Mouse (Mus musculus): ENCODE data around the gene Slc17a9. TPM values are rescaled to one million over a fixed set of nuclear protein-coding genes. Genes with fewer than 3 reads are reported as not detected.

Gene Slc17a9
- polyA plus RNA-seq, 1 experiment from 2014 or later: 1.7 TPM

GRCm38 (mm10) chr2:180754976-180755688 lies 30.1 kb downstream of the Slc17a9 start:
- H3K4me3 ChIP-seq (ENCODE audit: low read depth, low read length): no peak overlapping the region
- ATAC-seq (ENCODE audit: insufficient number of reproducible peaks, insufficient read depth, low FRiP score, low read depth): no peak
- WGBS: 78% methylated on average over 5 of the region's 5 CpGs
- H3K36me3 ChIP-seq (ENCODE audit: control insufficient read depth, insufficient read depth, low read length): no peaks in the 10 kb centered on the region
- H3K4me1 ChIP-seq (ENCODE audit: control insufficient read depth, insufficient read depth, low read length): no peaks in the 10 kb centered on the region
- H3K27me3 ChIP-seq (ENCODE audit: control insufficient read depth, insufficient read depth, low read length): no peaks in the 10 kb centered on the region
- no peak overlapping the region for H3K4me2 ChIP-seq (replicated peaks; ENCODE audit: low read depth, low read length)
- H3K9ac ChIP-seq (replicated peaks; ENCODE audit: low read depth, low read length): no peak overlapping the region
- H3K27ac ChIP-seq (ENCODE audit: low read length): no peak overlapping the region
- no peaks in the 10 kb centered on the region for H3K9me3 ChIP-seq (ENCODE audit: control insufficient read depth, low read depth, low read length)

GRCm38 (mm10) chr2:180755896-180756295 lies 30.8 kb downstream of the Slc17a9 start:
- no peak overlapping the region for H3K9ac ChIP-seq (replicated peaks; ENCODE audit: low read depth, low read length)
- no peak overlapping the region for H3K4me3 ChIP-seq (ENCODE audit: low read depth, low read length)
- H3K36me3 ChIP-seq (ENCODE audit: control insufficient read depth, insufficient read depth, low read length): no peaks in the 10 kb centered on the region
- 3% methylated on average over 8 of the region's 8 CpGs for WGBS
- no peaks in the 10 kb centered on the region for H3K27me3 ChIP-seq (ENCODE audit: control insufficient read depth, insufficient read depth, low read length)
- H3K4me1 ChIP-seq (ENCODE audit: control insufficient read depth, insufficient read depth, low read length): no peaks in the 10 kb centered on the region
- ATAC-seq (ENCODE audit: insufficient number of reproducible peaks, insufficient read depth, low FRiP score, low read depth): no peak; the same call in 1 of the 2 replicates
- no peak overlapping the region for H3K27ac ChIP-seq (ENCODE audit: low read length)
- H3K4me2 ChIP-seq (replicated peaks; ENCODE audit: low read depth, low read length): no peak overlapping the region
- no peaks in the 10 kb centered on the region for H3K9me3 ChIP-seq (ENCODE audit: control insufficient read depth, low read depth, low read length)

- no peaks in the 10 kb centered on the region for H3K9me3 ChIP-seq (ENCODE audit: control insufficient read depth, low read depth, low read length)
- no peaks in the 10 kb centered on the region for H3K36me3 ChIP-seq (ENCODE audit: control insufficient read depth, insufficient read depth, low read length)
- H3K27ac ChIP-seq (ENCODE audit: low read length): no peak overlapping the region
- no peak overlapping the region for H3K4me3 ChIP-seq (ENCODE audit: low read depth, low read length)
- H3K4me2 ChIP-seq (replicated peaks; ENCODE audit: low read depth, low read length): no peak overlapping the region
- H3K27me3 ChIP-seq (ENCODE audit: control insufficient read depth, insufficient read depth, low read length): no peaks in the 10 kb centered on the region
- H3K4me1 ChIP-seq (ENCODE audit: control insufficient read depth, insufficient read depth, low read length): no peaks in the 10 kb centered on the region
- 33% methylated on average over 2 of the region's 2 CpGs for WGBS
- ATAC-seq (ENCODE audit: insufficient number of reproducible peaks, insufficient read depth, low FRiP score, low read depth): no peak
- no peak overlapping the region for H3K9ac ChIP-seq (replicated peaks; ENCODE audit: low read depth, low read length)
These were observed 31.7 kb downstream of the Slc17a9 start for GRCm38 (mm10) chr2:180756786-180757185.

- 51% methylated on average over 15 of the region's 15 CpGs for WGBS
- Histone ChIP-seq H3K4me2 (replicated peaks; ENCODE audit: low read depth, low read length) (no peak overlapping the region), H3K36me3 (ENCODE audit: control insufficient read depth, insufficient read depth, low read length) (no peaks in the 10 kb centered on the region), H3K9ac (replicated peaks; ENCODE audit: low read depth, low read length) (no peak overlapping the region), H3K27me3 (ENCODE audit: control insufficient read depth, insufficient read depth, low read length) (no peaks in the 10 kb centered on the region), H3K9me3 (ENCODE audit: control insufficient read depth, low read depth, low read length) (no peaks in the 10 kb centered on the region), H3K27ac (ENCODE audit: low read length) (no peak overlapping the region), H3K4me1 (ENCODE audit: control insufficient read depth, insufficient read depth, low read length) (no peaks in the 10 kb centered on the region), H3K4me3 (ENCODE audit: low read depth, low read length) (no peak overlapping the region)
- no peak for ATAC-seq (ENCODE audit: insufficient number of reproducible peaks, insufficient read depth, low FRiP score, low read depth)
These were observed 33.6 kb downstream of the Slc17a9 start for GRCm38 (mm10) chr2:180758513-180759263.

GRCm38 (mm10) chr2:180764986-180765385 lies 39.9 kb downstream of the Slc17a9 start:
- H3K4me1 ChIP-seq (ENCODE audit: control insufficient read depth, insufficient read depth, low read length): no peaks in the 10 kb centered on the region
- no peak for ATAC-seq (ENCODE audit: insufficient number of reproducible peaks, insufficient read depth, low FRiP score, low read depth)
- H3K36me3 ChIP-seq (ENCODE audit: control insufficient read depth, insufficient read depth, low read length): no peaks in the 10 kb centered on the region
- H3K9ac ChIP-seq (replicated peaks; ENCODE audit: low read depth, low read length): no peak overlapping the region
- no peaks in the 10 kb centered on the region for H3K27me3 ChIP-seq (ENCODE audit: control insufficient read depth, insufficient read depth, low read length)
- no peak overlapping the region for H3K4me3 ChIP-seq (ENCODE audit: low read depth, low read length)
- WGBS: 81% methylated on average over 11 of the region's 11 CpGs
- no peak overlapping the region for H3K27ac ChIP-seq (ENCODE audit: low read length)
- no peaks in the 10 kb centered on the region for H3K9me3 ChIP-seq (ENCODE audit: control insufficient read depth, low read depth, low read length)
- no peak overlapping the region for H3K4me2 ChIP-seq (replicated peaks; ENCODE audit: low read depth, low read length)

GRCm38 (mm10) chr2:180765713-180766112 lies 40.6 kb downstream of the Slc17a9 start:
- Histone ChIP-seq H3K27me3 (ENCODE audit: control insufficient read depth, insufficient read depth, low read length) (0 out of 2 replicates have a peak, but pooled peaks cover 2% of the 10 kb centered on the region), H3K4me1 (ENCODE audit: control insufficient read depth, insufficient read depth, low read length) (no peaks in the 10 kb centered on the region), H3K9me3 (ENCODE audit: control insufficient read depth, low read depth, low read length) (no peaks in the 10 kb centered on the region), H3K27ac (ENCODE audit: low read length) (no peak overlapping the region), H3K4me2 (replicated peaks; ENCODE audit: low read depth, low read length) (no peak overlapping the region), H3K4me3 (ENCODE audit: low read depth, low read length) (no peak overlapping the region), H3K36me3 (ENCODE audit: control insufficient read depth, insufficient read depth, low read length) (no peaks in the 10 kb centered on the region), H3K9ac (replicated peaks; ENCODE audit: low read depth, low read length) (no peak overlapping the region)
- 70% methylated on average over 7 of the region's 7 CpGs for WGBS
- no peak for ATAC-seq (ENCODE audit: insufficient number of reproducible peaks, insufficient read depth, low FRiP score, low read depth)

- WGBS: 8% methylated on average over 12 of the region's 12 CpGs
- Histone ChIP-seq H3K9me3 (ENCODE audit: control insufficient read depth, low read depth, low read length) (no peaks in the 10 kb centered on the region), H3K27me3 (ENCODE audit: control insufficient read depth, insufficient read depth, low read length) (peaks cover 72% of the 10 kb centered on the region), H3K4me3 (ENCODE audit: low read depth, low read length) (no peak overlapping the region), H3K36me3 (ENCODE audit: control insufficient read depth, insufficient read depth, low read length) (no peaks in the 10 kb centered on the region), H3K4me1 (ENCODE audit: control insufficient read depth, insufficient read depth, low read length) (no peaks in the 10 kb centered on the region), H3K27ac (ENCODE audit: low read length) (no peak overlapping the region), H3K4me2 (replicated peaks; ENCODE audit: low read depth, low read length) (no peak overlapping the region), H3K9ac (replicated peaks; ENCODE audit: low read depth, low read length) (no peak overlapping the region)
- ATAC-seq (ENCODE audit: insufficient number of reproducible peaks, insufficient read depth, low FRiP score, low read depth): no peak
These were observed 50.2 kb downstream of the Slc17a9 start for GRCm38 (mm10) chr2:180775223-180775622.

- H3K9me3 ChIP-seq (ENCODE audit: control insufficient read depth, low read depth, low read length): no peaks in the 10 kb centered on the region
- H3K4me1 ChIP-seq (ENCODE audit: control insufficient read depth, insufficient read depth, low read length): no peaks in the 10 kb centered on the region
- no peak overlapping the region for H3K4me3 ChIP-seq (ENCODE audit: low read depth, low read length)
- no peak overlapping the region for H3K27ac ChIP-seq (ENCODE audit: low read length)
- ATAC-seq (ENCODE audit: insufficient number of reproducible peaks, insufficient read depth, low FRiP score, low read depth): no peak
- H3K4me2 ChIP-seq (replicated peaks; ENCODE audit: low read depth, low read length): no peak overlapping the region
- H3K9ac ChIP-seq (replicated peaks; ENCODE audit: low read depth, low read length): no peak overlapping the region
- 5% methylated on average over 15 of the region's 15 CpGs for whole genome bisulfite sequencing
- H3K36me3 ChIP-seq (ENCODE audit: control insufficient read depth, insufficient read depth, low read length): no peaks in the 10 kb centered on the region
- peaks cover 71% of the 10 kb centered on the region for H3K27me3 ChIP-seq (ENCODE audit: control insufficient read depth, insufficient read depth, low read length)
These were observed 50.6 kb downstream of the Slc17a9 start for GRCm38 (mm10) chr2:180775641-180776040.

Measured in stomach, embryonic 14.5 days (tissue).